Mouse (Mus musculus) cerebellum, adult 2 months (tissue): Measurements from ENCODE around the gene Tmem160. TPM values are rescaled to one million over a fixed set of nuclear protein-coding genes. Genes with fewer than 3 reads are reported as not detected.

Experiments
- DNase-seq, 2 experiments: peaks; one replicate each; pipeline ENCODE4 v3.0.0; 2021
- H3K27ac ChIP-seq: fragments of 200-500 bp; 2 replicates; pipeline ENCODE4 v1.5.1; 2012; ENCODE audit warnings: low read length, control low read depth, inconsistent platforms; ENCODE audit not compliant: insufficient read depth
- H3K27me3 ChIP-seq: fragments of 200-500 bp; 2 replicates; pipeline ENCODE4 v1.6.1; 2012; ENCODE audit warnings: inconsistent platforms, mild to moderate bottlenecking, low read length, moderate library complexity; ENCODE audit not compliant: control insufficient read depth, insufficient read depth
- H3K4me1 ChIP-seq: fragments of 200-500 bp; 2 replicates; pipeline ENCODE4 v1.6.1; 2011; ENCODE audit warnings: low read length; ENCODE audit not compliant: control insufficient read depth, insufficient read depth
- H3K4me3 ChIP-seq: fragments of 200-500 bp; replicated peaks from 2 replicates; pipeline ENCODE3; 2011; ENCODE audit warnings: mild to moderate bottlenecking, low read depth, low read length, control low read depth; ENCODE audit not compliant: insufficient read depth
- CTCF ChIP-seq: fragments of 200-500 bp; IDR thresholded peaks from 2 replicates; pipeline ENCODE4 v1.5.1; 2011; ENCODE audit warnings: low read depth, mild to moderate bottlenecking, control low read depth, low read length, moderate library complexity, borderline replicate concordance; ENCODE audit not compliant: insufficient read depth
- POLR2A ChIP-seq: fragments of 200-500 bp; IDR thresholded peaks from 2 replicates; pipeline ENCODE4 v1.6.1; 2011; ENCODE audit warnings: low read length, control low read depth, borderline replicate concordance; ENCODE audit not compliant: insufficient read depth
- WGBS: fragments of 180-500 bp; shearing (Covaris S2); methylation state at CpG from one replicate; pipeline ENCODE4 v1.1.7; 2018; 5-methylcytosine and 5-hydroxymethylcytosine counted together
- polyA plus RNA-seq: library from polyadenylated mRNA; depleted of rRNA; stranded (reverse); fragments of >200 nt; gene quantifications from 2 replicates; pipeline ENCODE4 v1.2.3, GENCODE M21; 2012

Tmem160 gene
- polyA plus RNA-seq, 1 experiment: 98.6 TPM

- H3K27ac ChIP-seq: no peak overlapping the region
- H3K27me3 ChIP-seq: no peaks in the 10 kb centered on the region
- WGBS: 87% methylated on average over 9 of the region's 9 CpGs
- no peaks in the 10 kb centered on the region for H3K4me1 ChIP-seq
- no peak overlapping the region for H3K4me3 ChIP-seq
- DNase-seq: no peak
- TF ChIP-seq POLR2A: no peak
- TF ChIP-seq CTCF: no peak
These were observed 28.8 kb upstream of the Tmem160 start for GRCm38 (mm10) chr7:16423731-16424130.

- WGBS: 87% methylated on average over 10 of the region's 10 CpGs
- TF ChIP-seq POLR2A (no peak), CTCF (no peak)
- Histone ChIP-seq H3K27me3 (no peaks in the 10 kb centered on the region), H3K4me3 (no peak overlapping the region), H3K27ac (no peak overlapping the region), H3K4me1 (no peaks in the 10 kb centered on the region)
- DNase-seq: no peak
These were observed 26.9 kb upstream of the Tmem160 start for GRCm38 (mm10) chr7:16425721-16426120.

GRCm38 (mm10) chr7:16426129-16426729 is 26.4 kb upstream of the Tmem160 start:
- peak; percentile 84 for TF ChIP-seq CTCF
- TF ChIP-seq POLR2A: no peak
- Histone ChIP-seq H3K4me3 (no peak overlapping the region), H3K27ac (no peak overlapping the region), H3K27me3 (no peaks in the 10 kb centered on the region), H3K4me1 (no peaks in the 10 kb centered on the region)
- peak; percentile 76 to 79 for DNase-seq
- 48% methylated on average over 4 of the region's 4 CpGs for WGBS

DNA sequence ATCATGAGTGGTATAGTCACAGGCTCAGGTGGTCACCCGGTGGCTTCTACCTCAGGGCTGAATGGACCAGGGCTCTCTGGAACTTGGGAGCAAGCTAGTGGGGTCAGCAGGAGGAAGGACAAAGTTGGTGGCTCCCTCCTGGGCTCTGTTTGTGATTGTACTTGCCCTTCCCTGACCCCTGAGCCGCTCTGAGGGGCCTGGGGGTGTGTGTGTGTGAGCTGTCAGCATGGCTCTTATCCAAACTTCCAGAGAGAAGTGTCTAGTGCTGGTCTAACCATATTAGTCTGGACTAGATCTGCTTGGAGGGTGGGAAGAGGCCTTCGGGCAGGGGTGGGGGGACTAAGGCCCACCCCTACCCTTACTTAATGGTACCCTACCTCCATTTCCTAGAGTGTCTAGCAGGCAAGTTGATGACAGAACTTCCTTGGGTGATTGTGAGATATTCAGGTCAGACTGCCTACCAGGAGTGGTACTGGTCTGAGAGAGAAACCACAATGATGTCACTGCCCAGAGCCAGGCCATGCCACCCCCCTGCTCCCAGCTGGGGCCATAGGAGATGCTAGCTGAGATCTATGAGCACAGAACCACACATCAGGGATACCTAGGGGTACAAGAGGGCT is 19.1 kb upstream of the Tmem160 start:
- Histone ChIP-seq H3K4me3 (no peak overlapping the region), H3K4me1 (no peaks in the 10 kb centered on the region), H3K27me3 (no peaks in the 10 kb centered on the region), H3K27ac (no peak overlapping the region)
- DNase-seq: no peak
- 81% methylated on average over 3 of the region's 3 CpGs for WGBS
- TF ChIP-seq CTCF (no peak), POLR2A (no peak)

DNA sequence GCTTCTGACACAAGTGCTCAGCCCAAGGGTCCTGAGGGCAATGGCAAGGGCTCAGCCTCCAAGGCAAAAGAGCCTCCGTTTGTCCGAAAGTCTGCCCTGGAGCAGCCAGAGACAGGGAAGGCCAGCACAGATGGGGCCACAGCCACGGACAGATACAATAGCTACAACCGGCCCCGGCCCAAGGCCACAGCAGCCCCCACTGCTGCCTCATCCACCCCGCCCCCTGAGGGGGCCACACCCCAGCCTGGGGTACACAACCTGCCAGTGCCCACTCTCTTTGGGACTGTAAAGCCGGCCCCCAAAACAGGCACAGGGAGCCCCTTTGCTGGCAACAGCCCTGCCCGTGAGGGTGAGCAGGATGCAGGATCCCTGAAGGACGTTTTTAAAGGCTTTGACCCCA is 17.5 kb upstream of the Tmem160 start:
- TF ChIP-seq POLR2A: no peak
- no peak for TF ChIP-seq CTCF
- Histone ChIP-seq H3K4me1 (no peaks in the 10 kb centered on the region), H3K27ac (no peak overlapping the region), H3K4me3 (no peak overlapping the region), H3K27me3 (no peaks in the 10 kb centered on the region)
- whole genome bisulfite sequencing: 84% methylated on average over 9 of the region's 9 CpGs
- DNase-seq: no peak

- no peak for DNase-seq
- H3K27ac ChIP-seq: no peak overlapping the region
- no peaks in the 10 kb centered on the region for H3K27me3 ChIP-seq
- H3K4me1 ChIP-seq: no peaks in the 10 kb centered on the region
- TF ChIP-seq POLR2A: no peak
- no peak for TF ChIP-seq CTCF
- no peak overlapping the region for H3K4me3 ChIP-seq
These were observed 11.3 kb upstream of the Tmem160 start for GRCm38 (mm10) chr7:16441241-16441640.

- WGBS: 84% methylated on average over 6 of the region's 6 CpGs
- Histone ChIP-seq H3K4me3 (no peak overlapping the region), H3K27me3 (no peaks in the 10 kb centered on the region), H3K4me1 (peaks cover 3% of the 10 kb centered on the region; the same call in 1 of the 2 replicates), H3K27ac (no peak overlapping the region)
- TF ChIP-seq POLR2A (no peak), CTCF (no peak)
- no peak for DNase-seq
These were observed 923 bp upstream of the Tmem160 start for GRCm38 (mm10) chr7:16451656-16452055.

DNA sequence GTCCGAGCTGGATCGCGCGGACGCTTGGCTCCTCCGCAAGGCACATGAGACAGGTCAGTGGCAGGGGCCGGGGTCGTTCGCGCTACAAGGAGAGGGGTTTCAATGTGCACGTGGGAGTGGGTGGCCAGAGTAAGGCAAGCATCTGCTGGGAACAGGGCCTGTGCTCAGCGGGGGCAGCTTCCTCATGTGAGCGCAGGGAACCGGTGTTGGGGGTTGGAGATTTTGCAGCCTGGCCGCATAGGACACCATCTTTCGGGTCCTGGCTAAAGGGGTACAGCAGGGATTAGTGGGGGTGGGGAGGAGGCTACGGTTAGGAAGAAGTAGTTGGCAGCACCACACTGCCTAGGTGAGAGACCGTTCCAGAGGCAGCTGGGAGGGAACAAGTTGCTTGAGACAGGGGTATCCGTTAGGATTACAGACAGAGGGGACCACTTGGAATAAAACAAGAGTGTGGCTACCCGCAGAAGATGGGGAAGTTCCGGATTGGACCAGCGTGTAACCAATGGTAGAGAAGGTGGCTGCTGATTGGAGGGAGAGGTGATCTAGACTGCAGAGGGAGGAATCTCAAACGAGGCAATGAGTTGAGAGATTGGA is 636 bp downstream of the Tmem160 start:
- H3K4me1 ChIP-seq: peaks cover 3% of the 10 kb centered on the region; the same call in 1 of the 2 replicates
- peak; percentile 65 to 73 for DNase-seq
- peak overlapping the region; percentile 89 for H3K4me3 ChIP-seq
- no peaks in the 10 kb centered on the region for H3K27me3 ChIP-seq
- TF ChIP-seq POLR2A (no peak), CTCF (no peak)
- WGBS: under 1% methylated on average over 23 of the region's 23 CpGs
- H3K27ac ChIP-seq: peak overlapping the region; percentile 56
